Mouse (Mus musculus) spleen, postnatal 14 days (tissue): ENCODE results near the gene Tmc5.

Experiments
- DNase-seq, 2 experiments: peaks; one replicate each; pipeline ENCODE4 v3.0.0; 2021 to 2022; ENCODE audit warnings: low spot score in 2 of 2

The Tmc5 gene

GRCm38 (mm10) chr7:118597201-118597600 lies at the start of gene Tmc5:
Tmc5 (plus strand) TSS chr7:118597297.
- DNase-seq = no peak

- no peak for DNase-seq
These were observed 49.6 kb upstream of the Tmc5 start for GRCm38 (mm10) chr7:118547451-118547850.

GRCm38 (mm10) chr7:118553881-118554280 lies 43.2 kb upstream of the Tmc5 start:
- no peak for DNase-seq

GRCm38 (mm10) chr7:118554290-118554689 lies 42.8 kb upstream of the Tmc5 start:
- DNase-seq = no peak

- no peak for DNase-seq
These were observed 28.0 kb upstream of the Tmc5 start for GRCm38 (mm10) chr7:118569121-118569543.

GRCm38 (mm10) chr7:118571350-118571749 lies 25.7 kb upstream of the Tmc5 start:
- no peak for DNase-seq

- no peak for DNase-seq
These were observed 25.1 kb upstream of the Tmc5 start for GRCm38 (mm10) chr7:118572039-118572438.

GRCm38 (mm10) chr7:118578269-118578668 lies 18.8 kb upstream of the Tmc5 start:
- DNase-seq = no peak

- no peak for DNase-seq
These were observed 17.2 kb upstream of the Tmc5 start for GRCm38 (mm10) chr7:118579938-118580337.

GRCm38 (mm10) chr7:118583821-118584220 lies 13.3 kb upstream of the Tmc5 start:
- DNase-seq = no peak

- DNase-seq = peak; percentile 10 to 18
These were observed 12.7 kb upstream of the Tmc5 start, which contains the start of gene Tmc7 for GRCm38 (mm10) chr7:118584257-118584907. Tmc7 (minus strand) TSS chr7:118584736.

- DNase-seq = no peak
These were observed 12.2 kb upstream of the Tmc5 start for GRCm38 (mm10) chr7:118584926-118585325.

GRCm38 (mm10) chr7:118585856-118586255 lies 11.2 kb upstream of the Tmc5 start:
- DNase-seq = no peak

GRCm38 (mm10) chr7:118590726-118591305 lies 6.3 kb upstream of the Tmc5 start:
- no peak for DNase-seq

- DNase-seq = no peak
These were observed 5.0 kb upstream of the Tmc5 start for GRCm38 (mm10) chr7:118592146-118592545.

- DNase-seq = no peak
These were observed 3.3 kb upstream of the Tmc5 start for GRCm38 (mm10) chr7:118593567-118594407.

GRCm38 (mm10) chr7:118594611-118595010 lies 2.5 kb upstream of the Tmc5 start:
- DNase-seq = no peak

GRCm38 (mm10) chr7:118595228-118595627 lies 1.9 kb upstream of the Tmc5 start:
- DNase-seq = peak; percentile 57 to 82

- DNase-seq = no peak
These were observed 826 bp upstream of the Tmc5 start for GRCm38 (mm10) chr7:118596271-118596670.

- DNase-seq = no peak
These were observed 3.0 kb downstream of the Tmc5 start for GRCm38 (mm10) chr7:118599954-118600631.

- DNase-seq = no peak
These were observed 7.7 kb downstream of the Tmc5 start for GRCm38 (mm10) chr7:118604842-118605241.

GRCm38 (mm10) chr7:118609815-118610214 lies 12.7 kb downstream of the Tmc5 start:
- DNase-seq = no peak
